Mouse (Mus musculus) C2C12 (cell line): Measurements from ENCODE around the gene Lpar4. TPM values are rescaled to one million over a fixed set of nuclear protein-coding genes. Genes with fewer than 3 reads are reported as not detected.

Experiments
- H3K27me3 ChIP-seq: one replicate; pipeline ENCODE4 v1.6.1; 2011; ENCODE audit not compliant: control insufficient read depth, insufficient read depth, insufficient read length
- H3K36me3 ChIP-seq: one replicate; pipeline ENCODE4 v1.6.1; 2011; ENCODE audit not compliant: control insufficient read depth, insufficient read depth
- H3K4me3 ChIP-seq: one replicate; pipeline ENCODE4 v1.5.1; 2011; ENCODE audit warnings: mild to moderate bottlenecking, control low read depth; ENCODE audit not compliant: poor library complexity, insufficient read depth, severe bottlenecking
- H3K79me2 ChIP-seq: one replicate; pipeline ENCODE4 v1.6.1; 2011; ENCODE audit not compliant: control insufficient read depth, insufficient read depth
- H3K79me3 ChIP-seq: one replicate; pipeline ENCODE4 v1.6.1; 2011; ENCODE audit warnings: low read depth, control low read depth
- H3ac ChIP-seq: one replicate; pipeline ENCODE3; 2011; ENCODE audit warnings: low read depth; ENCODE audit not compliant: control insufficient read depth, insufficient read length
- CEBPB ChIP-seq: IDR thresholded peaks from one replicate; pipeline ENCODE4 v1.6.1; 2011; ENCODE audit warnings: low read depth, mild to moderate bottlenecking, control low read depth, moderate library complexity
- CTCF ChIP-seq: IDR thresholded peaks from one replicate; pipeline ENCODE4 v1.5.1; 2011; ENCODE audit not compliant: control insufficient read depth, insufficient read depth, insufficient read length
- FOSL1 ChIP-seq: IDR thresholded peaks from one replicate; pipeline ENCODE4 v1.8.0; 2011; ENCODE audit warnings: mild to moderate bottlenecking, low read length; ENCODE audit not compliant: poor library complexity, insufficient read depth, severe bottlenecking
- MAX ChIP-seq: IDR thresholded peaks from one replicate; pipeline ENCODE4 v1.6.1; 2011; ENCODE audit warnings: mild to moderate bottlenecking, control low read depth
- MYOD1 ChIP-seq: IDR thresholded peaks from one replicate; pipeline ENCODE4 v1.6.1; 2011; ENCODE audit warnings: low read depth; ENCODE audit not compliant: control insufficient read depth, insufficient read length
- MYOG ChIP-seq: IDR thresholded peaks from one replicate; pipeline ENCODE4 v1.6.1; 2011; ENCODE audit not compliant: control insufficient read depth, insufficient read length; ENCODE audit errors: extremely low read depth
- USF1 ChIP-seq: IDR thresholded peaks from one replicate; pipeline ENCODE4 v1.6.1; 2011; ENCODE audit warnings: low read depth, mild to moderate bottlenecking, control low read depth, moderate library complexity
- polyA plus RNA-seq: library from polyadenylated mRNA; unstranded; fragments of >200 nt; fragmentation: generic; extraction: Trizol; gene quantifications from one replicate; pipeline ENCODE4 v1.2.1, GENCODE M21; 2012; ENCODE audit warnings: missing spikeins

Gene Lpar4
- polyA plus RNA-seq, 1 experiment: 0.26 TPM

- Histone ChIP-seq H3K79me3 (no peaks in the 10 kb centered on the region), H3K79me2 (no peaks in the 10 kb centered on the region), H3K36me3 (no peaks in the 10 kb centered on the region), H3ac (no peak overlapping the region), H3K27me3 (no peaks in the 10 kb centered on the region), H3K4me3 (no peak overlapping the region)
- TF ChIP-seq MAX (no peak), USF1 (no peak), FOSL1 (no peak), CEBPB (no peak), MYOG (no peak), MYOD1 (no peak), CTCF (no peak)
Measured at GRCm38 (mm10) chrX:106962233-106962632, 41.8 kb downstream of the Lpar4 start.

DNA sequence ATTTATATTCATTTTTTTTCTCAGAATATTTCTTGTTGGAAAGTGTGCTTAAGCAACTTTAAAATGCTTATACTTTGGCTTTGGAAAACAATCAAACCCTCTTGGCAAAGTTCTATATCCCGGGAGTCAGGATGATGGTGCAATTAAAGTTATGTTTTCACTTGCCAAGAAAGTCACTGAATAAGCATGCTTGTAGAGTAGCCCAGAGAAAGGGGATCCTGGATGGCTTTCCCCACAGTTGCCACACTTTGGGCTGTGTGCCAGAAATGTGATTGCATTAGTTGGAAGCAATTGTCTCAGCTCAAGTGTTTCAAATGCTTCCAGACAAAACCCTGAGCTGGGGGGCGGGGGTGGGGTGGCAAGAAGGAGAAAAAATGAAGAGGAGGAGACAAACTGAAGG, 43.9 kb downstream of the Lpar4 start:
- H3K79me2 ChIP-seq: no peaks in the 10 kb centered on the region
- H3K79me3 ChIP-seq: no peaks in the 10 kb centered on the region
- no peak overlapping the region for H3K4me3 ChIP-seq
- no peaks in the 10 kb centered on the region for H3K36me3 ChIP-seq
- TF ChIP-seq MAX (no peak), FOSL1 (no peak), CEBPB (no peak), CTCF (no peak), USF1 (no peak), MYOG (no peak), MYOD1 (no peak)
- H3ac ChIP-seq: no peak overlapping the region
- no peaks in the 10 kb centered on the region for H3K27me3 ChIP-seq

Other genes with a start within 250 kb of the Lpar4 start
- not detected for gene Rtl3, start 80.0 kb upstream of the Lpar4 start, polyA plus RNA-seq
- gene P2ry10, start 167.9 kb downstream of the Lpar4 start, polyA plus RNA-seq: not detected
- gene P2ry10b, start 228.3 kb downstream of the Lpar4 start, polyA plus RNA-seq: 3.1 TPM